Mouse (Mus musculus) liver, postnatal 0 days (tissue): ENCODE data around the gene Decr2. TPM values are rescaled to one million over a fixed set of nuclear protein-coding genes. Genes with fewer than 3 reads are reported as not detected.

Experiments
- ATAC-seq: fragments of 200-750 bp; cut with Nextera tagmentation; 2 replicates; pipeline ENCODE4 v1.8.0; 2017; ENCODE audit warnings: mild to moderate bottlenecking, moderate library complexity
- DNase-seq: peaks from one replicate; pipeline ENCODE4 v3.0.0-alpha.2; 2016
- H3K27ac ChIP-seq: fragments of 300-500 bp; sonication (generic); 2 replicates; pipeline ENCODE4 v1.5.1; 2014; ENCODE audit warnings: antibody characterized with exemption, moderate library complexity, mild to moderate bottlenecking, low read depth
- H3K27me3 ChIP-seq: fragments of 300-500 bp; sonication (generic); 2 replicates; pipeline ENCODE4 v1.6.1; 2014; ENCODE audit warnings: low read length, control low read depth, mixed read lengths; ENCODE audit not compliant: insufficient read depth
- H3K36me3 ChIP-seq: fragments of 300-500 bp; sonication (generic); replicated peaks from 2 replicates; pipeline ENCODE4 v1.6.1; 2014; ENCODE audit warnings: mild to moderate bottlenecking, control low read depth, low read length, moderate library complexity, mixed read lengths; ENCODE audit not compliant: insufficient read depth
- H3K4me1 ChIP-seq: fragments of 300-500 bp; sonication (generic); 2 replicates; pipeline ENCODE4 v1.6.1; 2014; ENCODE audit warnings: antibody characterized with exemption, mild to moderate bottlenecking, control low read depth; ENCODE audit not compliant: insufficient read depth
- H3K4me2 ChIP-seq: fragments of 300-500 bp; sonication (generic); 2 replicates; pipeline ENCODE4 v1.6.1; 2014; ENCODE audit warnings: low read depth, mild to moderate bottlenecking, low read length, moderate library complexity, mixed read lengths
- H3K4me3 ChIP-seq: fragments of 300-500 bp; sonication (generic); 2 replicates; pipeline ENCODE4 v1.5.1; 2014; ENCODE audit warnings: low read depth, low read length
- H3K9ac ChIP-seq: fragments of 300-500 bp; sonication (generic); replicated peaks from 2 replicates; pipeline ENCODE4 v1.6.1; 2014; ENCODE audit warnings: mild to moderate bottlenecking, moderate library complexity
- H3K9me3 ChIP-seq: fragments of 300-500 bp; sonication (generic); 2 replicates; pipeline ENCODE4 v1.6.1; 2016; ENCODE audit warnings: mild to moderate bottlenecking, control low read depth, low read length, mixed read lengths
- CTCF ChIP-seq: sonication (generic); IDR thresholded peaks from 2 replicates; pipeline ENCODE4 v1.5.1; 2016; ENCODE audit warnings: antibody characterized with exemption, low read depth
- EP300 ChIP-seq: IDR thresholded peaks from 2 replicates; pipeline ENCODE4 v1.6.1; 2016; ENCODE audit warnings: antibody characterized with exemption, low read depth, mild to moderate bottlenecking
- WGBS: fragments of 180-500 bp; shearing (Covaris S2); extraction: QIAGEN DNeasy Blood & Tissue Kit; methylation state at CpG from one replicate; pipeline ENCODE4 v1.1.7; 2014; ENCODE audit not compliant: insufficient replicate concordance; 5-methylcytosine and 5-hydroxymethylcytosine counted together
- polyA plus RNA-seq: library from polyadenylated mRNA; unstranded; fragments of >200 nt; fragmentation: Nextera tagmentation; extraction: Ambion mirVana; gene quantifications from 2 replicates; pipeline ENCODE4 v1.2.1, GENCODE M21; 2015

Decr2 gene
- polyA plus RNA-seq, 1 experiment from 2014 or later, result 151 TPM

DNA sequence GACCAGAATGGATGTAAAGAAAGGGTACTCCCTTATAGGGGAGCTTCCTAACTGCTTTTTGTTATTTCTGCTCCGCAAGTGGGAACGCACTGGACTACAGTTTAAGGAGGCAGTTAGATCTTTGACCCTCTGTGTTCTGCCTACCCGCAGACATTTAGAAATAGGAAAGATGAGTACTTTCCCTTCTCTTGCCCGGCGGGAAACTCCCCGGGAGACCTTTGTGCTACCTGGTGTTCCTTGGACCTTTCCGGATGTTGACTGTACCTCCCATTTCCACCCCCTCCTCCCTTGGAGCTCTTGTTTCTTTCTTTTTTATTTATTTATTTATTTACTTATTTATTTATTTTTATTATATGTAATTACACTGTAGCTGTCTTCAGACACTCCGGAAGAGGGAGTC, 23.9 kb upstream of the Decr2 start:
- DNase-seq, result no peak
- peaks cover 22% of the 10 kb centered on the region for H3K4me1 ChIP-seq
- no peak overlapping the region for H3K27ac ChIP-seq
- H3K9me3 ChIP-seq, result no peaks in the 10 kb centered on the region
- 11% methylated on average over 8 of the region's 8 CpGs for WGBS
- peak overlapping the region; percentile 92 for H3K4me2 ChIP-seq
- ATAC-seq, result no peak
- H3K9ac ChIP-seq, result no peak overlapping the region; the same call in 1 of the 2 replicates
- H3K27me3 ChIP-seq, result peaks cover 44% of the 10 kb centered on the region
- H3K4me3 ChIP-seq, result peak overlapping the region; percentile 75
- H3K36me3 ChIP-seq, result no peaks in the 10 kb centered on the region
- TF ChIP-seq EP300 (no peak), CTCF (no peak)

DNA sequence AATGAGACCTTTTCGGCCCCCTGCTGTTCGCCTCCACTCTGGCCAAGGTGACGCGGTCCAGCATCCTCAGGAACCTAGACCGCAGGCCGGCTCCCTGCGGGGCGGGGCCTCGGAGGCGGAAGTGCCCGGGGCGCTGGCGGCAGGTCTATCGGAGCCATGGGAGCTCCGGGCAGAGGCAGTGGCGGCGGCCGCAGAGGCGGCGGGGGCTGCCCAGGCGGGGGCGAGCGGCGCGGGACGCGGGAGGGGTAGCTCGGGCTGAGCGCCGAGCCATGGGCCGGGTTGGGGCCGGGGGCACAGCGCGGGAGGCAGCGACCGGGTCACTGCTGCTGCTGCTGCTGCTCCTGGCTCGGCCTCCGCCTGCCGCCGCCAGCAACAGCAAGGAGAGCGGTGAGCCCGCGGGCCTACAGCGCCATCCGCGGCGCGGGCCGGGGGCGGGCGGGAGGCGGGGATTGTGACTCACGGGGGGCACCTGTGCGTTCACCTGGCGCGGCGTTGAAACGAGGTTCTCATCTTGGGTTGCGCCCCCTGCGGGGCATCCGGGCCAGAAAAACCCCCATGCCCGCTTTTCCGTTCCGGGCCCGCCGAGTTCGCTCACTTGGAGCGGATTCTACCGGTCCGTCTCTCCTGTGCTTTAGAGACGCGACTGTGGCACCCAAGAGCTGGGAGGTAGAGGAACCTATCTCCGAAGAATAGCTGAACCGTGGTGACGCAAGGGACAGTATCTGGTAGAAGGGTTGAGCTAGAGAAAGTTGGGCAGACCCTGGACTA, 23.2 kb upstream of the Decr2 start, which contains the start of gene Tmem8:
Tmem8 (plus strand) TSS at position 119 of the 768 bp plus-strand sequence.
- H3K27me3 ChIP-seq, result peaks cover 44% of the 10 kb centered on the region
- peak; percentile 85 for DNase-seq
- peak; percentile 45 for TF ChIP-seq CTCF
- no peak for TF ChIP-seq EP300
- H3K4me2 ChIP-seq, result peak within 1 kb of the TSS; percentile 92
- WGBS, result 0% methylated on average over 43 of the region's 75 CpGs
- H3K36me3 ChIP-seq, result no peaks in the 10 kb centered on the region
- H3K9me3 ChIP-seq, result no peaks in the 10 kb centered on the region
- H3K9ac ChIP-seq, result peak within 1 kb of the TSS; percentile 82
- H3K27ac ChIP-seq, result peak within 1 kb of the TSS; percentile 62
- peak; percentile 81 for ATAC-seq
- H3K4me1 ChIP-seq, result peaks cover 22% of the 10 kb centered on the region
- peak within 1 kb of the TSS; percentile 75 for H3K4me3 ChIP-seq

DNA sequence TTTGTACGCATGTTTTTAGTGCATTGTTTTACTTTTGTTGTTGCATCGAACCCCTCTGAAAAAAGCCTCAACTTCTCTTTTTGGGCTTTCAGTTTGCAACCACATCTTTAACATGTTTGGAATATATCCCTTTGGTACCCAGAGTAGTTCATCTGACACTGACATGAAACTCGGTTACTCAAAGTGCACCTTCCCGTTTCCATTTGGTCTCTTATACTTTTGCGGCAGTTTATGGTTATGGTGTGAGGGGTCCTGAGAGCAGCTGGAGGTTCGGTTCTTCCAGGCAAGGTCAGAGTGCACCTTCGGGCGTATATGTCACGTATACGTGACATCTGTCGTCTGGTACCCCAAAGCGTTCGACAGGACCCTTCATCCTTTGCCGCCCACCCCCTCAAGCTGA, 22.6 kb upstream of the Decr2 start:
- Histone ChIP-seq H3K9me3 (no peaks in the 10 kb centered on the region), H3K4me2 (peak overlapping the region; percentile 92), H3K36me3 (no peaks in the 10 kb centered on the region), H3K27ac (peak overlapping the region; percentile 62; the same call in 1 of the 2 replicates), H3K9ac (peak overlapping the region; percentile 82), H3K27me3 (peaks cover 44% of the 10 kb centered on the region), H3K4me3 (peak overlapping the region; percentile 75), H3K4me1 (peaks cover 22% of the 10 kb centered on the region)
- 15% methylated on average over 14 of the region's 14 CpGs for WGBS
- TF ChIP-seq EP300, result no peak
- no peak for TF ChIP-seq CTCF
- ATAC-seq, result no peak
- DNase-seq, result no peak

DNA sequence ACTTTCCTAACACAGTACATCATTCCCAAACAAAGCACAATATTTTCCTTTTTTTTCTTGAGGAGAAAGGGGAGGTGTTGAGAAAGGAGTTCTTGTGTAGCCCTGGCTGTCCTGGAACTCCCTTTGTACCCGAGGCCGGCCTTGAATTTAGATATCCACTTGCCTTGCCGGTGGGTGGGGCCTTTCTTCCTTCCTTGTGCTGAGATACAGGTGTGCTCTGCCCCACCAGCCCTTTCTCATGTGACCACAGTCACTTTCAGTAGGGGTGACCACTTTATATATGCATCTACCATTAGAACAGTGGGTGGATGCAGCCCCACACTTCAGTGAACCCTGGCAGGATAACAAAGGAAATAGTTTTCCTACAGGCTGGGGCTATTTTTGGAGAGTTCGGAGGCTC, 21.6 kb upstream of the Decr2 start:
- WGBS, result 48% methylated on average over 4 of the region's 4 CpGs
- H3K9me3 ChIP-seq, result no peaks in the 10 kb centered on the region
- no peak for ATAC-seq
- H3K4me3 ChIP-seq, result no peak overlapping the region
- no peak overlapping the region for H3K9ac ChIP-seq
- H3K27me3 ChIP-seq, result peaks cover 44% of the 10 kb centered on the region
- no peak overlapping the region for H3K27ac ChIP-seq
- no peak for DNase-seq
- H3K36me3 ChIP-seq, result no peaks in the 10 kb centered on the region
- H3K4me2 ChIP-seq, result no peak overlapping the region
- TF ChIP-seq EP300, result no peak
- TF ChIP-seq CTCF, result no peak
- H3K4me1 ChIP-seq, result peaks cover 22% of the 10 kb centered on the region

DNA sequence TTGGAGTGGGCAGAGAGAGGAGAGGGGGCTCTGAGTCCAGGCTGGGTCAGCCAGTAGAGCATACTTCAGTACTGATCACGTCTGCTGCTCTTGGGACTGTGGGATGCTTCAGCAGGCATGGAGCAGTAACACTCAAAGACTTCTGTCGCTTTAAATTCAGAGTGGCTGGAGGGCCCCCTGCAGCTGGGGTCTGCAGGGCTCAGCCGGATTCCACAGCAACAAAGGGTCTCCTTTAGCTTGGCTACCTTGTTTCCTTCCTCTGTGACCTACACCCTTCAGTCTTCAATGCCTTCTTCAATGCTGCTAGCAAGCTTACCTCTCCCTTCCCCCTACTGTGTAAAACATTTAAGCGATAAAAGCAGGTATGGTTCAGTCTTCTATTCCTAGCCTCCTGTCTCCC, 20.9 kb upstream of the Decr2 start:
- DNase-seq (no peak), ATAC-seq (no peak)
- H3K36me3 ChIP-seq, result no peaks in the 10 kb centered on the region
- no peak overlapping the region for H3K9ac ChIP-seq
- H3K4me2 ChIP-seq, result no peak overlapping the region
- no peak overlapping the region for H3K4me3 ChIP-seq
- 35% methylated on average over 4 of the region's 4 CpGs for WGBS
- H3K9me3 ChIP-seq, result no peaks in the 10 kb centered on the region
- TF ChIP-seq EP300 (no peak), CTCF (no peak)
- peaks cover 22% of the 10 kb centered on the region for H3K4me1 ChIP-seq
- H3K27ac ChIP-seq, result no peak overlapping the region
- peaks cover 44% of the 10 kb centered on the region for H3K27me3 ChIP-seq

DNA sequence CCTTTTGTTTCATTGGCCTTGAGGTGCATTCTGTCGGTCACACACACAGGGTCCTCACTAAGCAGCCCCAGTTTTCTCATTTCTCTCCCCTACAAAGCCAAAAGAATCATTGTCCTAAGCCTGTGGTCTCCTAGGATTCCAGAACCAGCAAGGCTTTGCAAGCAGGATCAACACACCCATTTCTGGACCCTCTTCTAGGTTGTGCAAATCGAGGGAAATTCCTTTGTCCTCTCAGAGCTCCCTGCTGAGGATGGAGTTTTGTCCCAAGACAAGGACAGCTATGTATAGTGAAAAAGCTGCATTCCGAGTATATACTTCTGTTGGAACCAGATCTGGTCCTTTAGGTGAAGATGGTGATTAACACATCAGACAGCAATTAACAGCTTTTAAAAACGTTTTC, 20.0 kb upstream of the Decr2 start:
- TF ChIP-seq EP300 (no peak), CTCF (no peak)
- H3K9ac ChIP-seq, result no peak overlapping the region
- H3K9me3 ChIP-seq, result no peaks in the 10 kb centered on the region
- no peaks in the 10 kb centered on the region for H3K36me3 ChIP-seq
- H3K4me1 ChIP-seq, result peaks cover 13% of the 10 kb centered on the region; the same call in 1 of the 2 replicates
- no peak for ATAC-seq
- DNase-seq, result no peak
- H3K27me3 ChIP-seq, result peaks cover 42% of the 10 kb centered on the region
- H3K4me3 ChIP-seq, result no peak overlapping the region
- no peak overlapping the region for H3K27ac ChIP-seq
- no peak overlapping the region for H3K4me2 ChIP-seq
- WGBS, result 37% methylated on average over 4 of the region's 4 CpGs
